Mouse (Mus musculus) right cerebral cortex, postnatal 4 days (tissue): ENCODE data around the gene Myo1a.

ENCODE experiments used
- DNase-seq: peaks from one replicate; pipeline ENCODE4 v3.0.0-alpha.2; 2022

Gene Myo1a

GRCm38 (mm10) chr10:127763914-127764680 lies 59.1 kb downstream of the Myo1a start:
- no peak for DNase-seq

- DNase-seq = no peak
Observed at GRCm38 (mm10) chr10:127766564-127766963, 61.6 kb downstream of the Myo1a start.
